Mouse (Mus musculus): ENCODE results near the gene Crym. TPM values are rescaled to one million over a fixed set of nuclear protein-coding genes. Genes with fewer than 3 reads are reported as not detected.

Crym gene
- under 1 TPM; 0.45 to 0.63 TPM for total RNA-seq (2021)

GRCm38 (mm10) chr7:120201771-120202170, at the start of gene Crym:
Gene Crym (minus strand): TSS chr7:120202111.
- DNase-seq = no peak

- DNase-seq = no peak
Observed at GRCm38 (mm10) chr7:120241092-120241491, 39.2 kb upstream of the Crym start.

DNA sequence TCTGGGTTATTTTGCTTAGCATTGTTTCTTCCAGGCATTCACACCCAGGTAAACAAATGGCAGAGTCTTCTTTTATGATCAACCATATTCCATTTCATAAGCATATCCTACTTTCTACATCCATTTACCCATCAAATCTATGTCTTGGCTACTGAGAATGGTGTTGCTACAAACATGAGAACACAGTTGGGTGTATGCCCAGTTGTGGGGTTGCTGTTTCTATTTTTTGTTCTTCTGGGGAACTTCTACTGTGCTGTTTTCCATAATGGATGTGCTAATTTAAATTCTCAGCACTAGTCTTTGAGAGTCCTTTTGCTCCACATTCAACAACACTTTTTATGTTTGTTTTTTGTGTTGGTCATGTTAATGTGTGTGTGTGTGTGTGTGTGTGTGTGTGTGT, 26.6 kb upstream of the Crym start:
- DNase-seq = no peak

DNA sequence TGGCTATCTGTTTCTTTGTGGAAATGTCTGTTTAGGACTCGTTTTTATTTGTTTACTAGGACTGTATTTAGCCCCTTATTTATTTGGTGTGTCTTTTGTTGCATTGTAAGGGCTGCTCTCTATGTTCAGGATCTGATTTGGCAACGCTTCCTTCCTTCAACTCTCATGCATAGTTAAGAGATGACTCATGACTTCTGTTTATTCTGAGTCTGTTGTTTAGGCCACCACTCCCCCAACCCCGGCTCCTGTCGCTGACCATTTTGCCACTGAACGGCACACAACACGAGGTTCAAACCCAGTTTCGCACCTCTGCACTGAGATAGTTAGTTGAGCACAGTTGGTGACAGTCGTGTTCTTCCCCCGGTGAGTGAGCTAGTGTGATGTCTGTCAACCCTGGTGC, 4.1 kb upstream of the Crym start:
- DNase-seq = peak; percentile 10

GRCm38 (mm10) chr7:120203789-120204188, 1.9 kb upstream of the Crym start, which contains the start of gene Abca14:
Gene Abca14 (plus strand): TSS chr7:120203961.
- DNase-seq = peak; percentile 90

- peak; percentile 16 for DNase-seq
Observed at GRCm38 (mm10) chr7:120201231-120201744, 623 bp downstream of the Crym start.

DNA sequence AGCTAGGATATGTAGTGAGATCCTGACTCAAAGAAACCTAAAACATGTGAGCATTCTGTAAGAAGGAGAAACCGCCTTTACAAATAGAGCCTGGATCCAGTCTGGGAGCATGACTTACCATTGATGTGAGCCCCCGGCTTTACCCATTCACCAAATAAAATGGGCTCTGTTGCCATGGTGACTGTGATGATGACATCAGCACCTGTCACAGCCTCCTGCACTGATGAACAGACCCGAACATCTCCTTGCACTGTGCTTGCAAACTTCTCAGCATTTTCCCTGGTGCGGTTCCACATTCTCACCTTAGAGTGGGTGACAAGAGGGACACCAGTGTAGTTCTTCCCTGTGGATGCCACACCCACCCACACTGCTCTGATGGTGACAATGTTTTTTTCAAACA, 6.7 kb downstream of the Crym start:
- DNase-seq = no peak

DNA sequence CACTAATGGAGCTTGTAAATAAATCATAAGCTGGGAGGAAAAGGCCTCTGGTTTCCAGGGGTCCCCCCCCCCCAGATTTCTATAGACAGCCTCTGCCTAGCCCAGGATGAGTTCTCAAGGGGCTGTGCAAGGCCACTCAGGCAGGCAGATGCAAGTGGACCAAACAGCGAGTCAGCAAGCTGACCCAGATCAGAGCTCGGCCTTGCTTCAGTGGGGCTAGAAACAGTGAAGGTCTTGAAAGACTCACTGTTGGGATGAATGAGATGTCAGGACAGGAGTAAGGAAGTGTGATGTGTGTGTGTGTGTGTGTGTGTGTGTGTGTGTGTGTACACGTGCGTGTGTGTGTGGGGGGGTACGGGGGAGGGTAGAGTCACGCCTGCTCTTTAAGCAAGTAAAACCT, 9.1 kb downstream of the Crym start:
- no peak for DNase-seq

DNA sequence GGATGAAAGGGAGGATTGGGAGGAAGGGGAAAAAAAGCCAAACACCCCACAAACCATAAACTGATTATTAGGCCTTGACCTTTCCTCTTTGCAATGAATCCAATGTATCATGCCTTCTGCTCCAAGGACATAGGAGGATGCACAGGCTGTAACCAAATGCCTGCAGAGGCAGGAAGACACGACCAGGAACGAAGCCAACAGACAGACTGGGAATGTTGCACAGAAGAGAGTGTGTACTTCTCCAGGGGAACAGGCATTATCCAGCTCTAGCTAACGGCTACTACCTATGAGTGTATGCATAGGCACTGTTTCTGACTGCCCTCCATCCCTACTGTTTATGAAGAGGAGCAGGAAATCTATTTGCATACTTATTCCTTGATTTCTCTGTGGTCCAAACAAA, 9.7 kb downstream of the Crym start:
- DNase-seq = no peak

GRCm38 (mm10) chr7:120190150-120190665, 11.7 kb downstream of the Crym start:
- DNase-seq = peak; percentile 23

DNA sequence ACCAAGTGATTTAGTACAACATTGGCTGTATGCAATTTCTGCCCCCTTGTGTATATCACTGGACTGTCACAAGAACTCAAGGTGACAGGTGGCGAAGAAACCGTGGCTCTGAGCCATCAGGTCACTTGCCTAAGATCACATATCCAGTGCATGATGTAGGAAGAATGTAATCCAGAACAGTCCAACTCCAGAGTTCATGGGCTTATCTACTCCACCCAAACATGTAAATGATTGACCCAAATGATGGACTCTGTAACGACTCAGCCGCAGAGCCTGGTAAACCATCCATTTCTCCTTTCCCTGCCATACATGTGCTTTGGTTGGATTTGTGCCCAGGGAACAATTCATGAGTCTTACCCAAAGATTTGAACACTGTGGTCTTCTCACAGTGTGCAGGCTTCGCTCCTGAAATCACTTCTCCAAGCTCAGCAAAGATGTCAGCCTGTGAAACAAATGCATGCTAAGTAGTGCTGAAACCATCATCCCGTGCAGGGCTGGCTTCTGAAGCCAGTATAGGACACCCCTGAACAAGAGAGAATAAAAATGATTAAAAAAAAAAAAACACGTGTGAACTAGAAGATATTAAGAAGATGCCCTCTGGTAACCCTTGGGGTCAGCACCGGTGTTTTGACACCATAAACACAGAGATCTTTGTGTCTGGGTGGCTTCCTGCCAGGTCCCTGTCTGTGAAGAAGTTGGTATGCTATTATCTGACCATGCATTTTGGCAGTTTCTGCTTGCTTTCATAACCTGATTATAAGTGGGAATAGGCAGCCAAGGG, 12.4 kb downstream of the Crym start:
- no peak for DNase-seq

GRCm38 (mm10) chr7:120188946-120189345, 13.0 kb downstream of the Crym start:
- DNase-seq = no peak

DNA sequence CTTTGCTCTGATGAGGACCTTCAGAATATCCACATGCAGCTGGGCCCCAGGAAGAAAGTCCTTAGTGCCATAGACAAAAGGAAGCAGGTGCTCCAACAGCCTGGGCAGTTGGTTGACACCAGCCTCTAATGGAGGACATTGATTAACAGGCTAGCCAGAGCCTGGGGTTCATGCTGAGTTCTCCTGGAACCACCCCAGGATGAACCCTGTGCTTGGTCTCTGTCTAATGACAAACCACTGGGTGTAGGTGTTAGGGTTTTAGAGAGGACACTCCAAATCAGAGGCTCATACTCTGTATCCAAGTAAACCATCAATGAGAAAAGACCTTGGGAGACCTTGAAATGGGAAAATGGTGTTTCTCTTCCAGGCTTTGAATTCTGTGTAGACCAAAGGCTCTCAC, 19.0 kb downstream of the Crym start:
- no peak for DNase-seq

DNA sequence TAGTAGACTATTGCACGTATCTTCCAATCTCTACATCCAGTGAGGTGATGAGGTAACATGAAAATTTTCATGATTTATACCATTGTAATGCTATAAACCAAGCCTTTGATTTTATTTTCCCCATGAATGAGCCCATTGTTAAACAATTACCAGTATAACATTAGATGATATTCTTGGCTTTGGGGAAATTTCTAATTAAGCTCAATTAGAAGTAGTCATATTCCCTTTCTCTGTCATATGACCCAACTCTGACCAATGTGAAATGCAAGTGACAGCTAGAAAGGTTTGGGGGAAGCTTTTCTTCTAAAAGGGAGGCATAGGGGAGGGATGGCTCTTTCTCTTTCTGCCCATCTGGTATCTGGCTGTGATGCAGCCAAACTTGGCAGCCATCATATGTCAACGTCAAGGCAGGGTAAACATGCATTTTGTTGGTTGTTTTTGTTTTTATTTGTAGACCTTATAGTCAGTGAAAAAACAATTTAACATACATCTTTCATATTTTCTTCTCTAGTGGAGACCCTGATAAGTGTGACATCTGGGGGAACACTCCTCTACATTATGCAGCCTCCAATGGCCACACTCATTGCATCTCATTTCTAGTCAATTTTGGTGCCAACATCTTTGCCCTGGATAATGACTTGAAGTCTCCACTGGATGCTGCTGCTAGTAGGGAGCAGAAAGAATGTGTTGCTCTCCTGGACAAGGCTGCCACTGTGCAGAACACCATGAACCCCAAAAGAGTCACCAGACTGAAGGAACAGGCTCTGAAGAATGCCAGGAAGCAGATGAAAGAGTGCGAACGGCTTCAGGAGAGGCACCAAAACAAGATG, 20.3 kb downstream of the Crym start:
- no peak for DNase-seq

- DNase-seq = no peak
Observed at GRCm38 (mm10) chr7:120180547-120180946, 21.4 kb downstream of the Crym start.

DNA sequence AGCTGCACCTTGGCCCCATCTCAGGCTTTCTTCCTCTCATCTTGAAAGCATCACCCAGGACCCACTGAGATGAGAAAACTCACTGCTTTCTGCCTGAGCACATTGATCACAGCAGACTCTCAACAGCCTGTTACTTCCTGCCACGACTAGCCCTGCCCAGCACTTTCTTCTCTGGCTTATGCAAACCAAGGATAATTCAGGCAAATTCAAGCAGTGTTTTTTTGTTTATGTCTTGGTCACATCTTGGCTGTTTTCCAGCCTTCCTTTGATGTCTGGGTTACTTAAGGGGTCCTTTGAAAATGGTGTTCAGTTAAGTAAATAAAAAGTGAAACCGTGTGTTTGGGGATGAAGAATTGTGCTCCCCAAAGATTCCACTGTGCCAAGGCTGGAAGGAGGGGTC, 23.0 kb downstream of the Crym start:
- DNase-seq = no peak

GRCm38 (mm10) chr7:120177611-120178010, 24.3 kb downstream of the Crym start:
- DNase-seq = no peak

DNA sequence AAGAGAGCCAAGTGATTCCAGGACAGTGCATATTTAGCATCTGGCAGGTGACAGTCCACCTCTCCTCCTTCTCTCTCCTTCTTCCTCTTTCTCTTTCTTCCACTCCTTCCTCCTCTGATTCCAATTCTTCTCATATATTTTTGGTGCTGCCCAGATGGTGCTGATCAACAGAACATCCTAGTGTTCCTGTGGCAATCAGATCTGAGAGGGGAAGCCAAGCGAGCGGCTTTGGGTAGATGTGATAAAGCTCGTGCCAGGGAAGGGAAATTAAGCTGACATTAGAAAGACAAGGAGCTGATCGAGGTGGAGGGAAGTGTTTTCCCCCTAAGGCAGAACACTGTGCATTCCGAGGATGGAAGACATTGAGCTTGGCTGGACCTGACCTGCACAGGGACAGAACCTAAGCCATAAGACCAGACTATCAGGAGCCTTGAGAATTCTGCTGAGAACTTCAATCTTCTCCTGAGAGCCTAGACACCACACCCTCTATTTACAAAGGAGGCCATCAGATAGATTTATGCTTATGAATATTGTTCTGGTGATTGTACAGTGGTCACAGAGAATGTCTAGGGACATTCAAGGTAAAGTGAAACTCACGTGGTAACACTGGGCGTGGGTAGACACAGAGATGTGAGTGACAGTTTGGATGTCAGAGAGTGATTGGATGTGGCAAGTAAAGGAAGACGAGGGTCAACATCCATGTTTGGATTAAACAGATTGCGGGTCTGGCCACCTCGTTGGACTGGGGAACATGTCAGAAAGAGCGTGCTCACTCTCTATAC, 27.0 kb downstream of the Crym start:
- DNase-seq = no peak

DNA sequence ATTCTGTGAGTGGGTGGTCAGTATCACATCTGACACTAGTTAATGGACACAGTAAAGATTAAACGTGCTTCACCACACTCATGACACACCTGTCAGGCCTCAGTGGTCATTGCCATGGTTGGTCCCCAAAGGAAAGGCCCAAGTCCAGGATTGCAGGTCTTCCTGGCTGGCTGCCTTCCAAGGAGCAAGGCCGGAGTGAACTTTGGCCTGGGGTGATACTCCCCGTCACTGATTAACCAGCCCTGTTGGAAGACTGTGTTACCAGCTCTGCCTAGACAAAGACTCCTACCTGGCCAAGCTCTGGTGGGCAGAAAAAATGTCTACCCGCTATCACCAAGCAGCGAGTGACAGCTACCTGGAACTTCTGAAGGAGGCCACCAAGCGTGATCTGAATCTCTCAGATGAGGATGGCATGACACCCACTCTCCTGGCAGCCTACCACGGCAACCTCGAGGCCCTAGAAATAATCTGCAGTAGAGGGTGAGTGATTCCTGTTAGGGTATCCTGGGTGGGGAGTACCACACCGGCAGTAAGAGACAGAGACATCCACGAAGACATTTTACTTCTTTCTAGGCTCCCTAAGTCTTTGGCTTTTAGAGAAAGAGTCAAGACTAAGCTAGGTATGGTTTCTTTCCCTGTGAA, 28.2 kb downstream of the Crym start, which contains the start of gene Anks4b:
Anks4b (plus strand) TSS at position 256 of the 642 bp plus-strand sequence.
- no peak for DNase-seq

GRCm38 (mm10) chr7:120172188-120172700, 29.7 kb downstream of the Crym start:
- DNase-seq = no peak

- peak; percentile 10 for DNase-seq
Observed at GRCm38 (mm10) chr7:120163581-120164251, 38.2 kb downstream of the Crym start.

Data from heart, postnatal 4 days (tissue).